Mouse (Mus musculus) activated CD4-positive, CD25-positive, alpha-beta regulatory T cell (primary cell): ENCODE results near the gene Kifc1. TPM values are rescaled to one million over a fixed set of nuclear protein-coding genes. Genes with fewer than 3 reads are reported as not detected.

ENCODE experiments used
- polyA plus RNA-seq, 2 experiments: library from polyadenylated mRNA; unstranded; fragments of 100-300 nt; shearing (Covaris generic); gene quantifications; one replicate each; pipeline ENCODE4 v1.2.1; 2017

The Kifc1 gene
- polyA plus RNA-seq, result 10 to 100 TPM in 1 of 2 experiments, 1 to 10 TPM in 1; 5.4 to 10.0 TPM

DNA sequence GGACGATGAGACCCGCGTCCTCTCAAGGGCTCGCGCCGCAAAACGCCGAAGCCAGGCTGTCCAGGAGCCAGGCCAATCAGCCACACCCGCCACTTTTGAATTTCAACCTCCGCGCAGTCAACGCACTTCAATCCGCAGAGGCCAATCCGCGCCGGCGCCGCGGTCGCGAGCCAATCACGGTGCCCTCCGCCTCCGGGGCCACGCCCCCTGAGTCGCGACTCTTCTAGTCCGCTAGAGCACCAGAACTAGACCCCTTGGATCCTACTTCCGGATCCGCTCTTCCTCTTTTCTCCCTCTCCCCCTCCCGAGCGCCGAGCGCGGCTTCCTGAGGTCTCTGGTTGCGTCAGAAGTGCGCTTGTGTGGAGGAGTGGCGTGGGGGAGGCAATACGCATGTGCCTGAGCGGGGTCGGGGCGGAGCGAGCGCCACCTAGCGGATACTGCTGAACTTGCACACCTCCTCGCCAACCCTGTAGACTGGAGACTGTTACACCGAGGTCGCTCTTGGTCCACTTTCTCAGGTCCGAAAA is at the start of gene Kifc1:
Gene Kifc1 (minus strand): TSS at position 129 of the 527 bp plus-strand sequence.

DNA sequence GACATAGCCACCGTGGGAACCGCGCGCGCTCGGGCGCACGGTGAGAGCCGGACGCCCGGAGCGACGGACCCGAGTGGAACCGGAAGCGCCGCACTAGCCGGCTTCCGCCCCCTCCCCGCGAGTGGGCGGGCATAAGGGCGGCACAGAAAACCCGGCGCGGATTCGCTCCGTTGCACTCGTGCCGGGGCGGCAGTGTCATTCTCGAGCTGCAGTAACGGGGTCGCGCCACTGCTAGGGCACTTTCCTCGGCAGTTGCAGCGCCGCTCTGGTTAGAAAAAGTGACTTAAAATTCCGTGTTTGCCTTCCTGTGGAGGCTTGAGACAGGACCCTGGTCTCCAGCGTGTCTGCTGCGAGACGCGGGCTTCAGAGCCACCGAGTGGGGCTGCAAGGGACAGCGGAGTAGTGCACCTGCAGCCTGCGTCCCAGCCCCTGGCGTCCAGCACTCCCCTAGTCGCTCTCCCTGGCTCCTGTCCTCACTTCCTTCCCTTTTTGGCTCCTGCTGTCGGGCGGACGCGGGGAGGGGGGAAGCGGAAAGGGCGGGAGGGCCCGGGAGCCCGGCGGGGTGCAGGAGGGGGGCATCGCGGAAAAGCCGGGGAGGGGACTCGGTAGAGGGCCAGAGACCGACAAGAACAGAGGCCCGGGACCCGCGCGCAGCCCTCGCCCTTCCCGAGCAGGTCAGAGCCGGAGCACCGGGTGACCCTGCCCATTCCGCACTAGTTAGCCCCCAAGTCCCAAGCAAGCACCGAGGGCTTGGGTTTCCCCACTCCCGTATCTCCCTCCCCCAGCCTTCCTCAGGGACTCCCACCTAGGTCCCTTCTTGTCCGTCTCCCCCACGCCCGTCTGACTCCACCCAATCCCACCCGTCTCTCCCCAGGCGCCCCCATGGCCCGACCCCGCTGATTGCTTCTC is 39.2 kb upstream of the Kifc1 start, which contains the start of gene Rgl2:
Gene Rgl2 (plus strand): TSS at position 173 of the 909 bp plus-strand sequence.

DNA sequence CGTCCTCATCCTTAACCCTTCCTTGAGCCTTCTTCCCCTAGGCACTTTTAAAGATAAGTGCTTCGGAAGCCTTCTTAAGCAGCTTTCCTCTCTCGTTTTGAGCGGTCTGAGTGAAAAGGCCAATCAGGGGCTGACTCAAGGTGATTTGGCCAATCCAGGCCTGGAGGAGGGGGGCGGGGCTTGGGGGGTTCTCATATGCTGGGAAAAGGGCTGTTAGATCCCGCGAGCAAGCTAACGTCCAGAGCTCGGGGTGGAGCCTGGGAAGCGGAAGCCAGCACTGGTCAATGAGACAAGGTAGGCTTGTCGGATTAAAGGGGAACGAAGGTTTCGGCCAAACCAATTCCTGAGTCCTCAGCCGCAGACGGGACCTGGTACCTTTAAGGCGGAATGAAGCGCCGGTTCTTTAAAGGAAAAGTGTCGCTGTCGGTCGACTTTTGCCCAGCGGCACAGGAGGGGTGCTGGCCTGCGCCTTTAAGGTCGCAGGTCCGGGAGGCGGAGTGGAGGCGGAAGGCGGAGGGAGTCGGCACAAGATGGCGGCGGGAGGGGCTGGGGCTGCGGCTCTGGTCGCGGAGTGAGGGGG is 25.3 kb upstream of the Kifc1 start, which contains the start of the genes Tapbp and Zbtb22:
Gene Tapbp (plus strand): TSS at position 229 of the 580 bp plus-strand sequence.
Gene Zbtb22 (plus strand): TSS at position 234 of the 580 bp plus-strand sequence.

DNA sequence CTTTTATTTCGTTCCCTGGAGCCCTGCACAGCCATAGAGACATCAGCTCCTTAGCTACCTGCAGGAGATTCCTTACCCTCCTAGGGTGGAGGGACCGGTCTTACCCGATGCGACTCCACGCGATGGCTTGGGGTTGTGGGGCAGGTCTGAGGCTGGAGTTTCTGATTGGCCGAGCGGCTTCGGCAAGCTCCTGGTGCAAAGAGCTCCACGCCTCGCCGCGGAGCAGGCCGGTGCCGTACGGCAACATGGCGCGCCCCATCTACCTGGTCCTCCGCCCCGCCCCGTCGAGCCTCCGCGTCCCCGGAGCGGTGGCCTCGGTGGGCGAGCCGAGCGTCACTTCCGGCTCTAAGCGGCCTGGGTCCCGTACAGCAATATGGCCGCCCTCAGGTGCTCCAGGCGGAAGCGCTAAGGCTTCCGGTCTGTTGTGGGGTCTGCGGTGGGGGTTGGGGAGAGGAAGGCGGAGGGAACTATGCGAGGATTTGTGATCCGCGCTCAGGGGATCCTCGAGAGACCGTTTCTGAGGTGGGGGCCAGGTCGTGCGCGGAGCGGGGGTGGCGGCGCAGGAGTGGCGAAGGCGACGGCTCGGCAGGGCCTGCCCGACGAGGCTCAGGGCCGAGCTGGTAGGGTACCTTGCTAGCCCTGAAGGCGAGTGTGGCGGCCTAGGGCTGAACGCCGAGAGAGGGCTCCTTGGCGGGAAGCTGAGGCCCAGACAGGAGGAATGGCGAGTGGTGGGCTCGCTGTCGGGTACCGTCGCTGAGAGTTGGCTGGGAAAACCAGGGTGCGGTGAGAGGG is 18.8 kb upstream of the Kifc1 start, which contains the start of gene Daxx:
Gene Daxx (plus strand): TSS at position 338 of the 792 bp plus-strand sequence.

DNA sequence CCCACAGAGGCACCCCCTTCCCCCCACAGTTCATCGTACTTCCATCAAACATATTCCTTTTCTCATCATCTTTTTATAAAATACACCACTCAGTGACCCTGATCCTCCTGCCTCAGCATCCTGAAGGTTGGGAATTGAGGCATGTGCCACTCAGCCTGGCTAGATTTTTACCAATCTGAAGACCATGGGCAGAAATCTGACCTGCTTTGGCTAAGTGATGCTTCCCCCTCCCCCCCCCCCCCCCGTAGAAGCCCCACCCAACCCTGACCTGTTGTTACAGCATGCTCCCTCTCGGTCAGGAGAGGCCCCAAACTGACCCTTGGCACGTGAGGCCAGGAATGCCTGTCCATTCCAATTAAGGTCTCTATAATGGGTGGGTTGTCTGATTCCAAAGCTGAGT is 14.4 kb upstream of the Kifc1 start, which contains the start of gene Platr17:
Gene Platr17 (plus strand): TSS at position 301 of the 400 bp plus-strand sequence.

DNA sequence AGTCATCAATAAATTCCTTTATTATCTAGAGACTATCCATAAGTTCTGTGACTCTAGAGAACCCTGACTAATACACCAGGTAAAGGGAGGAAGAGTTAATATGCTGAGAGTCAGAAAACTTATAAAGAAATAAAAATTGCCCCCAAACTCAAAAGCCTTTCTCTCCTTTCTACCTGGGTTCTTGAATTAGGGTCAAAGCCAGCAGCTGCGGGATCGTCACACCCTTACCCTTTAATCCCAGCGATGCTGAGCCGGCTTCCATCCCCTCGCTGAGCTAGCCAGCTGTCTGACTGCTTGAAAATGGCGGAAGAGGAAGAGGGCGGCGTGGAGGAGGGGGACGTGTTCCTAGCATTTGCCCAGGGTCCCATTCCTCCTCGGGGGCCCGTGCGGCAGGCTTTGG is 16.9 kb downstream of the Kifc1 start, which contains the start of gene Gm7029:
Gene Gm7029 (plus strand): TSS at position 301 of the 400 bp plus-strand sequence.

DNA sequence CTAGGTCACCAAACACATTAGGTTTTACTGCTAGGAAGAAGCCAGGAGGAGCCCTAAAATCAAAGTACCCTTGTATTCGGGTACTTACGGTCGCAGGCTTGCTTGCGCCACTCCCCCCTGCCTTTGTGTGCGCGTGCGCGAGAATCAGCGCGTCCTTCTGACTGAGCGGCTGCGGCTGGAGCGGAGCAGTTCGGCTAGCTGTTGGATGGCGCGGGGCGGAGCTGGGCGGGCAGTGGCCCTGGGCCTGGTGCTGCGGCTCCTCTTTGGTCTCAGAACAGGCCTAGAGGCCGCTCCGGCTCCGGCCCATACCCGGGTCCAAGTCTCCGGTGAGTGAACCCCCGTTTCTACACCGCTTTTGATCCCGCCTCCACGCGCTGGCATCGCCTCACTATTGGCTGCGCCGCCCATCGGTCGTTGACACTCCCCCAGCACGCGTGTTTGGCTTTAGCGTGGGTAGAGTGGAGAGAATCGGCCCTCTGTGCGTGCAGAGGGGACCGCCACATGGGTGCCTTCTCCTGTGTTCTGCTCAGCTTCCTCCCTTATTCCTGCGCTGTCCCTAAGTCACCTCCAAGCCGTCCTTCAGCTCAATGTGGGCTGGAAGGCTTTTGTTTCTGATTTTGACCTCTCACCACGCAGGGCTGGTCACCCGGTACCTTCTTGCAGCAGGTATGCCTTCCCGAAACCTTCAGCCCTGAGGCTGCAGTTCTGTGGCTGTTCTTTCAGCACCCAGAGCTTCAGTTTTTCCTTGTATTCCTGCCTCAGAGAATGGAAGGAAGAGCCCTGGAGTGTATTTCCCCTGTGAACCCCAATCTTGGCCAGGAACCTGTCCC is 47.3 kb downstream of the Kifc1 start, which contains the start of gene Cd320:
Gene Cd320 (plus strand): TSS at position 126 of the 830 bp plus-strand sequence.

Other genes starting within 250 kb of the Kifc1 start
- 100 to 1,000 TPM; 292 to 345 TPM for gene Hnrnpm, start 203.8 kb downstream of the Kifc1 start, polyA plus RNA-seq
- 100 to 1,000 TPM; 115 to 135 TPM for gene March2, start 172.0 kb downstream of the Kifc1 start, polyA plus RNA-seq
- gene Rab11b, start 130.1 kb downstream of the Kifc1 start, polyA plus RNA-seq, result 100 to 1,000 TPM; 257 to 293 TPM
- gene Angptl4, start 108.8 kb downstream of the Kifc1 start, polyA plus RNA-seq, result 1 to 10 TPM; 2.2 to 9.0 TPM
- gene Kank3, start 80.1 kb downstream of the Kifc1 start, polyA plus RNA-seq, result 1 to 10 TPM; 5.5 to 8.4 TPM
- gene Rps28, start 66.1 kb downstream of the Kifc1 start, polyA plus RNA-seq, result 1,000 to 10,000 TPM in 1 of 2 experiments, 100 to 1,000 TPM in 1; 711 to 1,323 TPM
- gene Ndufa7, start 66.1 kb downstream of the Kifc1 start, polyA plus RNA-seq, result 100 to 1,000 TPM; 336 to 377 TPM
- gene Cd320, start 47.6 kb downstream of the Kifc1 start, polyA plus RNA-seq, result 10 to 100 TPM; 10.3 to 32.6 TPM
- gene Gm7029, start 16.8 kb downstream of the Kifc1 start, polyA plus RNA-seq, result not detected
- gene Platr17, start 14.5 kb upstream of the Kifc1 start, polyA plus RNA-seq, result 1 to 10 TPM; 3.2 to 8.3 TPM
- gene Daxx, start 18.8 kb upstream of the Kifc1 start, polyA plus RNA-seq, result 100 to 1,000 TPM; 126 to 129 TPM
- gene Tapbp, start 25.2 kb upstream of the Kifc1 start, polyA plus RNA-seq, result 100 to 1,000 TPM; 650 to 721 TPM
- 10 to 100 TPM; 18.2 to 18.6 TPM for gene Zbtb22, start 25.2 kb upstream of the Kifc1 start, polyA plus RNA-seq
- 100 to 1,000 TPM; 109 to 112 TPM for gene Rgl2, start 38.9 kb upstream of the Kifc1 start, polyA plus RNA-seq
- gene Pfdn6, start 49.7 kb upstream of the Kifc1 start, polyA plus RNA-seq, result 100 to 1,000 TPM; 145 to 156 TPM
- gene Wdr46, start 50.0 kb upstream of the Kifc1 start, polyA plus RNA-seq, result 10 to 100 TPM; 46.5 to 72.2 TPM
- gene B3galt4, start 60.8 kb upstream of the Kifc1 start, polyA plus RNA-seq, result 10 to 100 TPM; 37.5 to 47.5 TPM
- 10 to 100 TPM; 61.1 to 66.8 TPM for gene Vps52, start 65.2 kb upstream of the Kifc1 start, polyA plus RNA-seq
- gene Rps18, start 65.3 kb upstream of the Kifc1 start, polyA plus RNA-seq, result 1,000 to 10,000 TPM; 1,636 to 3,186 TPM
- gene H2-K1, start 109.7 kb upstream of the Kifc1 start, polyA plus RNA-seq, result over 10,000 TPM; 11,900 to 12,872 TPM
- 10 to 100 TPM; 27.7 to 36.2 TPM for gene Ring1, start 134.0 kb upstream of the Kifc1 start, polyA plus RNA-seq
- 100 to 1,000 TPM; 183 to 346 TPM for gene H2-Ke6, start 137.4 kb upstream of the Kifc1 start, polyA plus RNA-seq
- 10 to 100 TPM; 80.0 to 90.9 TPM for gene Slc39a7, start 141.0 kb upstream of the Kifc1 start, polyA plus RNA-seq
- gene Rxrb, start 141.2 kb upstream of the Kifc1 start, polyA plus RNA-seq, result 10 to 100 TPM; 43.3 to 60.3 TPM
- 1 to 10 TPM in 1 of 2 experiments, under 1 TPM in 1; 0.86 to 1.7 TPM for gene Col11a2, start 148.8 kb upstream of the Kifc1 start, polyA plus RNA-seq
- gene H2-Oa, start 201.7 kb upstream of the Kifc1 start, polyA plus RNA-seq, result 10 to 100 TPM; 19.9 to 60.5 TPM
- 100 to 1,000 TPM; 113 to 424 TPM for gene H2-DMa, start 228.9 kb upstream of the Kifc1 start, polyA plus RNA-seq
- 100 to 1,000 TPM; 158 to 192 TPM for gene Brd2, start 232.0 kb upstream of the Kifc1 start, polyA plus RNA-seq